Mouse (Mus musculus) lung, postnatal 0 days (tissue): ENCODE measurements at regions not wholly inside any gene's neighbourhood (a gene's known extent, or its start where the extent isn't known, plus 50 kb on each side); places are given as distances from the start of the nearest gene placed in this dataset.

Experiments used
- CTCF ChIP-seq: IDR thresholded peaks from 2 replicates; pipeline ENCODE4 v1.5.1; 2016; ENCODE audit warnings: antibody characterized with exemption, mild to moderate bottlenecking
- EP300 ChIP-seq: IDR thresholded peaks from 2 replicates; pipeline ENCODE4 v1.6.1; 2016; ENCODE audit warnings: antibody characterized with exemption, mild to moderate bottlenecking, control low read depth

- no peak for TF ChIP-seq CTCF
- no peak for TF ChIP-seq EP300
These were observed 324.2 kb downstream of the Sox2 start for GRCm38 (mm10) chr3:34974371-34974770.
